Mouse (Mus musculus): ENCODE results near the gene Sec14l5. TPM values are rescaled to one million over a fixed set of nuclear protein-coding genes. Genes with fewer than 3 reads are reported as not detected.

The Sec14l5 gene
- polyA plus RNA-seq, 1 experiment from 2014 or later = 1.2 TPM

DNA sequence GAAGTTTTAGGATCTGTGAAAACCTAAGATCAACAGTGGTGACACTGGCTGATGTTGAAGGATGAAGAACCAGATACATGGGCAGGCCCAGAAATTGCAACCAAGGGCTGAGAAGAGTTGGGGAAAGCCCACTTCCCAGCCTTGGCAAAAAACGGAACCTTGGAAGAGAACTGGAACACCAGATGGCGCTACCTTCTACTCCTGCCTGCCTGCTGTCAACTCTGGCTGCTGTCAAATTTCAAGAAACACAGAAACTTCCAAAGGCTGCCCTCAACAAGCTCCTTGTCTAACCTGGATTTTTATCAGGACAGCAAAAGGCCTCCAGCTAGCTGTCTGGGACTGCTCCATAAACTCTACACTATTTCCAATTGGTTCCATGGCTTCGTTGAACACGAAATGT is 55.8 kb downstream of the Sec14l5 start:
- no peak overlapping the region for H3K9ac ChIP-seq
- ATAC-seq (ENCODE audit: low FRiP score, low read depth) = no peak
- peak overlapping the region; percentile 82; the same call in 1 of the 2 replicates for H3K4me3 ChIP-seq
- H3K36me3 ChIP-seq = peaks cover 11% of the 10 kb centered on the region; the same call in 1 of the 2 replicates
- H3K9me3 ChIP-seq = no peaks in the 10 kb centered on the region
- peak overlapping the region; percentile 99 for H3K4me2 ChIP-seq (replicated peaks)
- H3K27me3 ChIP-seq (replicated peaks) = 0 out of 2 replicates have a peak, but pooled peaks cover 6% of the 10 kb centered on the region
- WGBS = 11% methylated on average over 4 of the region's 4 CpGs
- no peak overlapping the region for H3K27ac ChIP-seq
- H3K4me1 ChIP-seq = peaks cover 8% of the 10 kb centered on the region; the same call in 1 of the 2 replicates

DNA sequence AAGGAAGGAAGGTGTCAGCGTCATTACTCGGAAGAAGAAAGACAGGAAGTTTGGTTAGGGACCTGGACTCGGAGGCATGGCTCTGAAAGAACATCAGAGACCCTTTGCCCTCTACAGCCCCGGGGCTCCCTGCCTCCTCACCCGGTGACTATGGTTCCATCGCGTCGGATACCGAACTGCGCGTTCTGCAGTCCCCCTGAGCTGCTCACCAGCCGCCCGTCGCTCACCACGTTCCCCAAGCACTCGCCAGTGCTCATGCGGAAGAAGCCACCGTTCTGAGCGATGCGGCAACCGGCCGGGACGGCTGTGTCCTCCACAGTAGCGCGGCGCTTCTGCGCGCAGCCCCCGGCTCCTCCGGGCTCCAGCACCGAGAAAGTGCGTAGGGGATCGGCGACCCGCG is 56.3 kb downstream of the Sec14l5 start:
- Histone ChIP-seq H3K9ac (peak overlapping the region; percentile 61), H3K4me3 (peak overlapping the region; percentile 82), H3K27me3 (replicated peaks) (0 out of 2 replicates have a peak, but pooled peaks cover 6% of the 10 kb centered on the region), H3K27ac (no peak overlapping the region), H3K4me1 (peaks cover 8% of the 10 kb centered on the region; the same call in 1 of the 2 replicates), H3K9me3 (no peaks in the 10 kb centered on the region), H3K36me3 (peaks cover 11% of the 10 kb centered on the region; the same call in 1 of the 2 replicates), H3K4me2 (replicated peaks) (peak overlapping the region; percentile 99)
- peak; percentile 52 for ATAC-seq (ENCODE audit: low FRiP score, low read depth)
- WGBS = 1% methylated on average over 36 of the region's 36 CpGs

DNA sequence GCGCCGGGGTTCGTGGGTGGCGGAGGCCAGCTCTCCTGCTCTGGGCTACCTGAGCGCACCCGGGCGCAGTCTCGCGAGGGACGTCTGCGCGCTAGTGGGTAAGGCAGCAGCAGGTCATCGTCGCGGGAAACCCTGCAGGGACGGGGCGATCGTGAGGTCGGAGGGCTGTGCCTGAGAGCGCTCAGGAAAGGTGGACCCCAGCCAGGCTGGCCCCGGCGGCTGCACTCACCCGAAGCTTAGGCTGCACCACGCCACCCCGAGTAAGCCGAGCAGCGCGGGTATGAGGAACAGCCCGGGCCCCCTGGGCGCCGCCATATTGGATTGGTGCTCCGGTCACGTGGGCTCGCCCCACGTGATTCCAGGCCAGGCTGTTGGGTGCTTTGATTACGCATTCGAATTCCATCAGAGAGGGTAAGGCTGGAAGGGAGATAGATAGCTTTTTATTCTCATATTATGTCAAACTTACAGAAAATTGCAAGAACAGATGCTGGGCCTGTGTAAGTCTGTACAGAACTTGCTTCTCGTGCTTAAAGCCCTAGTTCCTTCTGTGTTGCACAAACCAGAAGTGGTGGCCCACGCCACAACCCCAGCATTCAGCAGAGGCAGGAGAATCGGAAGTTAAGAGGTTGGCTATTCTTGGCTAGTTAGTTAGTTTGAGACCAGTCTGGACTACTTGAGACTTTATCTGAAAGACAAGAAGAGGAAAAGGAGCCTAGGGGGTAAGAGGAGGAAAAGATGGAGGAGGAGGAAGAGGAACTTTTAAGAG is 56.9 kb downstream of the Sec14l5 start, which contains the start of gene Nagpa:
Gene Nagpa (minus strand): TSS at position 345 of the 766 bp plus-strand sequence.
- ATAC-seq (ENCODE audit: low FRiP score, low read depth) = peak; percentile 89

DNA sequence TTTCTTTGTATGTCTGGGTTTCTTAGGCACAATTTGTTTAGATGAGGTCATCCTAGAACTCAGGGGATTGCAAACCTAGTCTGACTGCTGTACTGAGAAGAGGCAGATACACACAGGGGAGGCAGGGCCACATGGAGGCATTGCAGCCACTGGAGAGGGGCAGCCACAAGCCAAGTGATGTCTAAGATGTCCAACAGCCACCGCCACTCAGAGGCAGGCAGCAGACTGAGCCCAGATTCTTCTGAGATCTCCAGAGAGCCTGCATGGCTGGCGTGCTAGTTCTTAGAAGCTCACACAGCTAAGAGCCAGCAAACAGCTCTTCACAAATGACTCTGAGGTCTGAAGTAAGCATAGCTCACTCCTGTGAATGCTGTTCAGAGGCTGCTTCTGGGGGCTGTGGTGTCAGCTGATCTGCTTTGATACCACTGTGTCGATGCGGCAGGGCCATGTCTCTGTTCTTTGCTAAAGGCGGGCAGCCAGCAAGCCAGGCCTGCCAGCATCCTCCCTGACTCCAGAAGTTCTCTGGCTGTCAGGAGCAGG is 58.6 kb downstream of the Sec14l5 start:
- H3K27ac ChIP-seq = no peak overlapping the region
- ATAC-seq (ENCODE audit: low FRiP score, low read depth) = no peak
- H3K9ac ChIP-seq = no peak overlapping the region
- 0 out of 2 replicates have a peak, but pooled peaks cover 6% of the 10 kb centered on the region for H3K27me3 ChIP-seq (replicated peaks)
- 87% methylated on average over 5 of the region's 5 CpGs for WGBS
- H3K4me2 ChIP-seq (replicated peaks) = no peak overlapping the region
- H3K9me3 ChIP-seq = no peaks in the 10 kb centered on the region
- 0 out of 2 replicates have a peak, but pooled peaks cover 3% of the 10 kb centered on the region for H3K36me3 ChIP-seq
- no peak overlapping the region for H3K4me3 ChIP-seq
- H3K4me1 ChIP-seq = peaks cover 8% of the 10 kb centered on the region; the same call in 1 of the 2 replicates

More for the DNA sequence above, 56.9 kb downstream of the Sec14l5 start, which contains the start of gene Nagpa:
- Histone ChIP-seq H3K9ac (peak within 1 kb of the TSS; percentile 61), H3K4me2 (replicated peaks) (peak within 1 kb of the TSS; percentile 99), H3K4me1 (peaks cover 8% of the 10 kb centered on the region; the same call in 1 of the 2 replicates), H3K4me3 (peak within 1 kb of the TSS; percentile 82), H3K36me3 (0 out of 2 replicates have a peak, but pooled peaks cover 5% of the 10 kb centered on the region), H3K9me3 (no peaks in the 10 kb centered on the region), H3K27ac (no peak within 1 kb of the TSS), H3K27me3 (replicated peaks) (0 out of 2 replicates have a peak, but pooled peaks cover 6% of the 10 kb centered on the region)
- 4% methylated on average over 40 of the region's 40 CpGs for WGBS

DNA sequence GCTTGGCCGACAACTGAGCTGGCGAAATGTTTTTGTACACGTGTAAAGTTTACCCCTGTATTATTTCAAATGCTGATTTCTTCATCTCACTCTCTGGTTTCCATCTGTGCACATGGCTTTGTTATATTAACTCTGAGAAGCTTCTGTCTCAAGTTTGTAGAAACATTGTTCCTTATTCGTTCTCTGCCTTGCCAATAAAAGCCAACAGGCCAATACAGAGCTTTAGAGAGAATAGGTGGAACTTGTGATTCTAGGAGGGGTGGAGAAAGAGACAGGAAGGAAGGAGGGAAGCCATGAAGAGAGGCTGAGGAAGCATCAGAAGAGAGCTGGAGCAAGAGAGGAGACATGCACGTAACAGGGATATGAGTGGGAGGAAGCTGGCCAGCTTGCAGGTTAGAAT is 59.1 kb downstream of the Sec14l5 start:
- H3K27me3 ChIP-seq (replicated peaks) = 0 out of 2 replicates have a peak, but pooled peaks cover 6% of the 10 kb centered on the region
- no peaks in the 10 kb centered on the region for H3K36me3 ChIP-seq
- peaks cover 8% of the 10 kb centered on the region; the same call in 1 of the 2 replicates for H3K4me1 ChIP-seq
- H3K9me3 ChIP-seq = no peaks in the 10 kb centered on the region
- no peak overlapping the region for H3K4me3 ChIP-seq
- H3K27ac ChIP-seq = no peak overlapping the region
- 73% methylated on average over 5 of the region's 5 CpGs for WGBS
- no peak for ATAC-seq (ENCODE audit: low FRiP score, low read depth)
- H3K4me2 ChIP-seq (replicated peaks) = no peak overlapping the region
- H3K9ac ChIP-seq = no peak overlapping the region

DNA sequence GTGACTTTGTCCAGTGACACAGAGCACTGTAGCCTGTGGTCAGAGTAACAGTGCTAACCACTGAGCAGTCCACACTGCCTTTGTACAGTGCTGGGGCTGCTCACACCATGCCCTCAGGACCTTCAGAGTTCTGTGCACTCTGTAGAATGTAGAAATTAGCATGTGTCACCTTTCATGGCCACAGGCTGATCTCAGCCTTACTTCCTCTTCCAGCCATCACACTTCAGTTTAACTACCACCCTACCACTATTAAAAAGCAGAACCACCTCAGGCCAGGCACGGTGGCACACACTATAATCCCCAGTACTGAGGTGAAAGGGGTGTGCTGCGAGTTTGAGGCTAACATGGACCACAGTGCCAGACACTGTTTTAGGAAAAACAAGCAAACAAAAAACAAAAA is 63.5 kb downstream of the Sec14l5 start:
- H3K4me1 ChIP-seq = no peaks in the 10 kb centered on the region
- ATAC-seq (ENCODE audit: low FRiP score, low read depth) = no peak
- no peak overlapping the region for H3K9ac ChIP-seq
- H3K4me3 ChIP-seq = no peak overlapping the region
- 71% methylated on average over 2 of the region's 2 CpGs for WGBS
- no peak overlapping the region for H3K4me2 ChIP-seq (replicated peaks)
- H3K27ac ChIP-seq = no peak overlapping the region
- no peaks in the 10 kb centered on the region for H3K36me3 ChIP-seq
- H3K27me3 ChIP-seq (replicated peaks) = no peaks in the 10 kb centered on the region
- no peaks in the 10 kb centered on the region for H3K9me3 ChIP-seq

DNA sequence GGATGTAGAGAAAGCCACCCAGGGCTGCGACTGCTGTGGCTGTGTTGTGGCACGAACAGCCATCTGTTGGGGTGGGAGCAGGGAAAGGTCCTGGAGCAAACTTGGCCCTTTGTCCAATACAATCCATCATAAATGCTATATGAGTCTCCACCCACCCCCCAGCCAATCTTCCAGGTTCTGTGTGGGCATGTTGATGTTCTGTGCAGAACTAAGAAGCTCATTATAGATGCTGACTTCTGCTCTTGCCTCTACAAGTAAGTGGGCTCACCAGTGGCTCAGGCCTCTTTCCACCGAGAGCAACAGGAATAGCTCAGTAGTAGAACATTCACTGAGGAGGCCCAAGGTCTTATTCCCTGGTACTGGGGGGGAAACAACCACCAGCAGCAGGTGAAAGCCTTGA is 65.2 kb downstream of the Sec14l5 start:
- H3K36me3 ChIP-seq = no peaks in the 10 kb centered on the region
- H3K9me3 ChIP-seq = no peaks in the 10 kb centered on the region
- H3K4me3 ChIP-seq = no peak overlapping the region
- no peak for ATAC-seq (ENCODE audit: low FRiP score, low read depth)
- H3K4me2 ChIP-seq (replicated peaks) = no peak overlapping the region
- H3K27ac ChIP-seq = no peak overlapping the region
- H3K27me3 ChIP-seq (replicated peaks) = no peaks in the 10 kb centered on the region
- 91% methylated on average over 3 of the region's 3 CpGs for WGBS
- H3K4me1 ChIP-seq = no peaks in the 10 kb centered on the region
- no peak overlapping the region for H3K9ac ChIP-seq

DNA sequence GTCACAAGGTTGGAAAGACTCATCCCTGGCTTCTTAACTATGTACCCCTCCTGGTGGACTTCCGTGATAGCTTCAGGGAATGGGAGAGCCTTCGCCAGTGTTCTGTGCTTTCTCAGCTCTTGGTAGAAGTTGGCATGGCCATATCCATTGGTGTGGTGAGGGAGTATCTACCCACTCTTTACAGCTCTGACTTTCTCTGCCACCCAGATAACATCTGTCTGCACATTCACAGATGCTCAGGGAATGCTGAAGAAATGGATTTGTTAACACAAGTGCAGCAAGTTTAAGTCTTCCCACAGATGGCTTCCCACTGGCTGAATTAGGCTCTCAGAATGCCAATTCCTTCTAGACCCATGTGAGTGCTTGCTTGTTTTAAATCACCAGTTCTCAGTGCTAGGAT is 67.2 kb downstream of the Sec14l5 start:
- ATAC-seq (ENCODE audit: low FRiP score, low read depth) = no peak
- Histone ChIP-seq H3K9ac (no peak overlapping the region), H3K4me2 (replicated peaks) (no peak overlapping the region), H3K9me3 (no peaks in the 10 kb centered on the region), H3K36me3 (no peaks in the 10 kb centered on the region), H3K27ac (no peak overlapping the region), H3K27me3 (replicated peaks) (no peaks in the 10 kb centered on the region), H3K4me1 (no peaks in the 10 kb centered on the region), H3K4me3 (no peak overlapping the region)
- 82% methylated on average over 2 of the region's 2 CpGs for WGBS

DNA sequence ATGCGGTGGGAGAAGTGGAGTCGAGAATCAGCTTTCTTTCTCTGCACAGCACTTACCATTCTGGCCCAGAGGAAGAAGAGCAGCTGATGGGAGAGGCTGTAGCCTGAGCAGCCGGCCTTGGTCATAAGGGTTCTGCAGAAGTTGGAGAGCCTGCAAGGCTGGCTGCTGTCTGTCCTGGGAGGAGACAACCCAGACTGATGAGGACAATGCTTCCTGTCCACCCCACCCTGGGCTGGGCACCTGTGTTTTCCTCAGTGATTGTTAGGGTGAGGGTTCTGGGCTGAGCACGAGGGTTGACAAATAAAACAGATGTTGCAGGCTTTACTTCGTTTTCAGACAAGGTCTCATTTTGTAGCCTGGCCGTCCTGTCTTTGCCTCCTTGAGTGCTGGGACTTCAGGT is 69.8 kb downstream of the Sec14l5 start:
- Histone ChIP-seq H3K9me3 (no peaks in the 10 kb centered on the region), H3K4me2 (replicated peaks) (no peak overlapping the region), H3K36me3 (no peaks in the 10 kb centered on the region), H3K9ac (no peak overlapping the region), H3K27me3 (replicated peaks) (no peaks in the 10 kb centered on the region), H3K4me3 (no peak overlapping the region), H3K27ac (no peak overlapping the region), H3K4me1 (no peaks in the 10 kb centered on the region)
- no peak for ATAC-seq (ENCODE audit: low FRiP score, low read depth)
- WGBS = 69% methylated on average over 6 of the region's 6 CpGs

DNA sequence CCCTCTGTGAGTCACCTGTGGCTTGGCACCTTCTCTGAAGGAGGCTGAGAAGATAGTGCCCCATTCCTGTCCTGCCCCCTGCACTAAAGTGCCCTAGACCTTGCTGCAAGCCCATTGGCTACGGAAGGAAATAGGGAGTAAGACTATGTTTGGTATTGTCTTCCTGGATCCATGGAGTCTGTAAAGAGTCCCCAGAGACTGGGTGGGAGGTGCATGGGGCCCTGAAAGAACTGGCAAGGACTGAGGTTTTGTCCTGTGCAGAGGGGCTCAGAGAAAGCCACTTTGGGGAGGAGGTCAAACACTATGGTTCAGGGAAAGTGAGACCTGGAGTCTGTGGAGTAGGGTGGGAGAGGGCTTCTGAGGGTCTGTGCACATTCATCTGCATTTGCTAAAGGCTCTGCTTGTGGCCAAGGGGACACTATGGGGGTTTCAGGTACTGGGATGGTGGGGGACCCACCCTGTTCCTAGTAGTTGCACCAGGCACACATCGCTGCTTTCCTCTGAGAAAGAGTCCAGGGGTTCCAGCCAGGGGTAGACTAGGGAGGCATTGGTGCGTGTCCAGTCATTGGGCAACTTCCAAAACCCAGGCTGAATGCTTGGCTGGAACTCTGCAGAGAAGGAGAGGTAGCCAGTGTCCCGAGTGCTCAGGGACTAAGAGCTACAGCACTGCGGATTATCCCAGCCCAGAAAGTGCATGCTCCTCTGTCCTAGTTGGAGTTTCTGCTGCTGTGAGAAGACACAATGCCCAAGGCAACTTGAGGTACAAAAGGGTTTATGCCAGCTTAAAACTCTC is 70.6 kb downstream of the Sec14l5 start:
- H3K27me3 ChIP-seq (replicated peaks) = no peaks in the 10 kb centered on the region
- H3K9ac ChIP-seq = no peak overlapping the region
- no peak for ATAC-seq (ENCODE audit: low FRiP score, low read depth)
- H3K4me1 ChIP-seq = no peaks in the 10 kb centered on the region
- H3K27ac ChIP-seq = no peak overlapping the region
- H3K4me2 ChIP-seq (replicated peaks) = no peak overlapping the region
- WGBS = 80% methylated on average over 5 of the region's 5 CpGs
- H3K4me3 ChIP-seq = no peak overlapping the region
- H3K36me3 ChIP-seq = no peaks in the 10 kb centered on the region
- H3K9me3 ChIP-seq = no peaks in the 10 kb centered on the region

DNA sequence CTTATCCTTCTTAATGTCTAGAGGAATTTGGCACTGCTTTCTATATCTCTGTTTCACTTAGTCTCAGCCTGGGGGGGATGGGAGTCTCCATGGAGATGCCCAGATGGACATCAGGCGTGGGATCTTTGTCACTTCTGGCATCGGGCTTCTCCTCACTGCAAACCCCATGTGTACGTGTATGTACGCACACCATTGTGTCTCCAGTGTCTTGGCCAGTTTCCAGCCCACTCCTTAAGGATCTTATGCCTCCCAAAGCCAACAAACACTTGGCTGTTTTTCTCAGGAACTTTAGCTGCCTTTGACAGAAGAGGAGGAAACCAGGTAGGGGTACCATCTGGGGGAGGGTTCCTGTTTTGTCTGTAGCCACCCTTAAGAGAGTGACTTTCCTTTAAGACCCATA is 74.5 kb downstream of the Sec14l5 start:
- Histone ChIP-seq H3K4me1 (no peaks in the 10 kb centered on the region), H3K4me2 (replicated peaks) (no peak overlapping the region), H3K4me3 (no peak overlapping the region), H3K27ac (no peak overlapping the region), H3K36me3 (no peaks in the 10 kb centered on the region), H3K27me3 (replicated peaks) (no peaks in the 10 kb centered on the region), H3K9me3 (no peaks in the 10 kb centered on the region), H3K9ac (no peak overlapping the region)
- 69% methylated on average over 4 of the region's 4 CpGs for WGBS
- ATAC-seq (ENCODE audit: low FRiP score, low read depth) = no peak

DNA sequence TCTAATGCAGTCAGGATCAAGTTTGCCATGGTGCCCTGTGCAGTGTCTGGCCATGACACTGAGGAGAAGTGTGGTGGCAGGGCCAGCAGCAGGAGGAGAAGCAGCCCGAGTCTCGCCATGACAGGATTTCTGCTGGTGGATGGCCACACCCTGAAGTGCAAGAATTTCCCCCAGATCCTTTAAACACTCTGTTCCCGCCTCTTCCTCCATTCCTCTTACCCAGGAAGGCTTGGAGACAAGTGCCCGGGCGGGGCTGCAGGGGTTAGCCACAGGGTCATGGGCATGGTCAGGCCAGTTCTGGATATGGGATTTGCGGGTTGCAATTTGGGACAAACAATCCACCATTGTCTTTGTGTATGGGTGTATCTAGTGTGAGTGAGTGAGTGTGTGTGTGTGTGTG is 75.2 kb downstream of the Sec14l5 start, which contains the start of gene AU021092:
Gene AU021092 (minus strand): TSS at position 160 of the 400 bp plus-strand sequence.
- H3K27ac ChIP-seq = no peak within 1 kb of the TSS
- H3K36me3 ChIP-seq = no peaks in the 10 kb centered on the region
- no peaks in the 10 kb centered on the region for H3K27me3 ChIP-seq (replicated peaks)
- no peaks in the 10 kb centered on the region for H3K4me1 ChIP-seq
- H3K4me2 ChIP-seq (replicated peaks) = no peak within 1 kb of the TSS
- no peak for ATAC-seq (ENCODE audit: low FRiP score, low read depth)
- H3K9ac ChIP-seq = no peak within 1 kb of the TSS
- H3K4me3 ChIP-seq = no peak within 1 kb of the TSS
- 76% methylated on average over 6 of the region's 6 CpGs for WGBS
- no peaks in the 10 kb centered on the region for H3K9me3 ChIP-seq
